Mouse (Mus musculus): ENCODE results near the gene Qprt. TPM values are rescaled to one million over a fixed set of nuclear protein-coding genes. Genes with fewer than 3 reads are reported as not detected.
A peak's percentile ranks its signal among the peaks of the same experiment; 100 is the strongest.

The Qprt gene
- total RNA-seq, 1 experiment = 5.6 TPM

DNA sequence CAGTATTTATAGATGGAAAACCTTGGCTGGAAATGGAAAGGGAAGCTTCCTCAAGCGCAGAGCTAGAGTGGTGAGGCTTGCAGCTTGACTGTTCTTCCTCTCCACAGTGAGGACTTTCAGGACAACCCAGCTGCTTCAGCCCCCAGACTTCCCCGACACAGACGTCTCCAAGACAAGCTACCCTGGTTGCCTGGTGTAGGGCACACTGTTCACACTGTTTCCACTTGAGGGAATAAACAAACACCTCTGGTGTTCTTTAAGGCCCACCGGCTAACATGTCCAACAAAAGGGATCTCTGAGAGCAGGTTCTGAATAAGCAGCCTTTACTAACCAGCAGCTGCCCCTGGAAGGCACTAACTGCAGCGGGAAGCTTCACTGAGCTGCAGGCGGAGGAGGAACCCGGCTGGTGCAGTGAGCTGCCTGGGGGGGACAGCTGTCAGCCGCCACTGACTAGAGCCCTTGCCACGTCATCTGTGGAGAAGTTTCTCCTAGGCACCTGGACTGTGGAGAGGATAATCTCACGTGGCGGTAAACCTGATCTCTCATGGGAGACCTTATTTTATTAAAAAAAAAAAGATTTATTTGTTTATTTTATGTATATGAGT lies 5.6 kb downstream of the Qprt start:
- H3K36me3 ChIP-seq (ENCODE audit: control insufficient read depth, insufficient read depth, low read length, poor library complexity, severe bottlenecking) = no peaks in the 10 kb centered on the region
- H3K4me3 ChIP-seq (ENCODE audit: insufficient read depth in 1 of 2, low read depth in 1 of 2, low read length in 2 of 2, poor library complexity in 1 of 2, severe bottlenecking in 1 of 2) = no peak overlapping the region
- no peaks in the 10 kb centered on the region for H3K9me3 ChIP-seq (ENCODE audit: control insufficient read depth, insufficient read depth, low read depth, low read length)
- peaks cover 11 to 40% of the 10 kb centered on the region in 2 experiments for H3K4me1 ChIP-seq (ENCODE audit: control insufficient read depth in 2 of 2, insufficient read depth in 2 of 2, low read length in 2 of 2, poor library complexity in 1 of 2)
- TF ChIP-seq MAFK (IDR thresholded peaks at IDR 0.05; ENCODE audit: insufficient read depth, low read depth, low read length) (no peak), ZC3H11A (IDR thresholded peaks at IDR 0.05; ENCODE audit: borderline replicate concordance, low read depth, low read length) (no peak), CHD2 (IDR thresholded peaks at IDR 0.05; ENCODE audit: low read depth, low read length) (no peak), HCFC1 (IDR thresholded peaks at IDR 0.05; ENCODE audit: borderline replicate concordance, insufficient read depth, low read length) (no peak), ZNF384 (IDR thresholded peaks at IDR 0.05; ENCODE audit: low read depth, low read length) (no peak)
- in situ Hi-C loops (cut with MboI; ENCODE audit: low sequenced_read_pairs in 2 of 2, unreplicated experiment in 2 of 2) = no loop called here
- H3K27ac ChIP-seq (ENCODE audit: insufficient read depth, low read depth, low read length, poor library complexity, severe bottlenecking) = no peak overlapping the region
- no peak for DNase-seq (ENCODE audit: low read depth, low spot score)
- H3K9ac ChIP-seq (ENCODE audit: insufficient read depth, low read depth, low read length, poor library complexity, severe bottlenecking) = no peak overlapping the region

GRCm38 (mm10) chr7:127114920-127115319 lies 7.1 kb downstream of the Qprt start:
- in situ Hi-C loops (cut with MboI; ENCODE audit: low sequenced_read_pairs in 2 of 2, unreplicated experiment in 2 of 2) = no loop called here
- no peaks in the 10 kb centered on the region for H3K36me3 ChIP-seq (ENCODE audit: control insufficient read depth, insufficient read depth, low read length, poor library complexity, severe bottlenecking)
- TF ChIP-seq MAFK (IDR thresholded peaks at IDR 0.05; ENCODE audit: insufficient read depth, low read depth, low read length) = no peak
- TF ChIP-seq ZC3H11A (IDR thresholded peaks at IDR 0.05; ENCODE audit: borderline replicate concordance, low read depth, low read length) = no peak
- TF ChIP-seq HCFC1 (IDR thresholded peaks at IDR 0.05; ENCODE audit: borderline replicate concordance, insufficient read depth, low read length) = no peak
- no peak for TF ChIP-seq ZNF384 (IDR thresholded peaks at IDR 0.05; ENCODE audit: low read depth, low read length)
- no peak for TF ChIP-seq CHD2 (IDR thresholded peaks at IDR 0.05; ENCODE audit: low read depth, low read length)
- no peak overlapping the region for H3K4me3 ChIP-seq (ENCODE audit: insufficient read depth in 1 of 2, low read depth in 1 of 2, low read length in 2 of 2, poor library complexity in 1 of 2, severe bottlenecking in 1 of 2)
- no peak overlapping the region for H3K27ac ChIP-seq (ENCODE audit: insufficient read depth, low read depth, low read length, poor library complexity, severe bottlenecking)
- no peaks in the 10 kb centered on the region for H3K9me3 ChIP-seq (ENCODE audit: control insufficient read depth, insufficient read depth, low read depth, low read length)
- H3K4me1 ChIP-seq (ENCODE audit: control insufficient read depth in 2 of 2, insufficient read depth in 2 of 2, low read length in 2 of 2, poor library complexity in 1 of 2) = peaks cover 11 to 39% of the 10 kb centered on the region in 2 experiments
- no peak for DNase-seq (ENCODE audit: low read depth, low spot score)
- H3K9ac ChIP-seq (ENCODE audit: insufficient read depth, low read depth, low read length, poor library complexity, severe bottlenecking) = no peak overlapping the region

GRCm38 (mm10) chr7:127113614-127114259 lies 8.3 kb downstream of the Qprt start:
- in situ Hi-C loops (cut with MboI; ENCODE audit: low sequenced_read_pairs in 2 of 2, unreplicated experiment in 2 of 2) = no loop called here
- H3K9me3 ChIP-seq (ENCODE audit: control insufficient read depth, insufficient read depth, low read depth, low read length) = no peaks in the 10 kb centered on the region
- no peak for TF ChIP-seq ZNF384 (IDR thresholded peaks at IDR 0.05; ENCODE audit: low read depth, low read length)
- TF ChIP-seq CHD2 (IDR thresholded peaks at IDR 0.05; ENCODE audit: low read depth, low read length) = no peak
- TF ChIP-seq HCFC1 (IDR thresholded peaks at IDR 0.05; ENCODE audit: borderline replicate concordance, insufficient read depth, low read length) = no peak
- no peak overlapping the region for H3K27ac ChIP-seq (ENCODE audit: insufficient read depth, low read depth, low read length, poor library complexity, severe bottlenecking)
- 0 out of 2 replicates have a peak overlapping the region, but pooled peaks have one; percentile 7 for H3K9ac ChIP-seq (ENCODE audit: insufficient read depth, low read depth, low read length, poor library complexity, severe bottlenecking)
- H3K4me3 ChIP-seq (ENCODE audit: insufficient read depth in 1 of 2, low read depth in 1 of 2, low read length in 2 of 2, poor library complexity in 1 of 2, severe bottlenecking in 1 of 2) = no peak overlapping the region
- DNase-seq (ENCODE audit: low read depth, low spot score) = no peak
- H3K36me3 ChIP-seq (ENCODE audit: control insufficient read depth, insufficient read depth, low read length, poor library complexity, severe bottlenecking) = no peaks in the 10 kb centered on the region
- H3K4me1 ChIP-seq (ENCODE audit: control insufficient read depth in 2 of 2, insufficient read depth in 2 of 2, low read length in 2 of 2, poor library complexity in 1 of 2) = peaks cover 9 to 33% of the 10 kb centered on the region in 2 experiments

- H3K36me3 ChIP-seq (ENCODE audit: control insufficient read depth, insufficient read depth, low read length, poor library complexity, severe bottlenecking) = no peaks in the 10 kb centered on the region
- in situ Hi-C loops (cut with MboI; ENCODE audit: low sequenced_read_pairs in 2 of 2, unreplicated experiment in 2 of 2) = no loop called here
- peak overlapping the region; percentile 46; the same call in 1 of the 2 replicates for H3K9ac ChIP-seq (ENCODE audit: insufficient read depth, low read depth, low read length, poor library complexity, severe bottlenecking)
- TF ChIP-seq MAFK (IDR thresholded peaks at IDR 0.05; ENCODE audit: insufficient read depth, low read depth, low read length) = no peak
- no peak for TF ChIP-seq ZC3H11A (IDR thresholded peaks at IDR 0.05; ENCODE audit: borderline replicate concordance, low read depth, low read length)
- TF ChIP-seq ZNF384 (IDR thresholded peaks at IDR 0.05; ENCODE audit: low read depth, low read length) = no peak
- no peak for TF ChIP-seq HCFC1 (IDR thresholded peaks at IDR 0.05; ENCODE audit: borderline replicate concordance, insufficient read depth, low read length)
- no peak for TF ChIP-seq CHD2 (IDR thresholded peaks at IDR 0.05; ENCODE audit: low read depth, low read length)
- H3K4me1 ChIP-seq (ENCODE audit: control insufficient read depth in 2 of 2, insufficient read depth in 2 of 2, low read length in 2 of 2, poor library complexity in 1 of 2) = peaks cover 8 to 27% of the 10 kb centered on the region in 2 experiments; a peak in 3 of 4 replicates
- no peak for DNase-seq (ENCODE audit: low read depth, low spot score)
- H3K27ac ChIP-seq (ENCODE audit: insufficient read depth, low read depth, low read length, poor library complexity, severe bottlenecking) = no peak overlapping the region
- no peaks in the 10 kb centered on the region for H3K9me3 ChIP-seq (ENCODE audit: control insufficient read depth, insufficient read depth, low read depth, low read length)
- no peak overlapping the region for H3K4me3 ChIP-seq (ENCODE audit: insufficient read depth in 1 of 2, low read depth in 1 of 2, low read length in 2 of 2, poor library complexity in 1 of 2, severe bottlenecking in 1 of 2)
Measured at GRCm38 (mm10) chr7:127112921-127113597, 9.0 kb downstream of the Qprt start.

Data from ES-E14 (cell line).